Mouse (Mus musculus): Measurements from ENCODE around the gene Rc3h1. TPM values are rescaled to one million over a fixed set of nuclear protein-coding genes. Genes with fewer than 3 reads are reported as not detected.

Rc3h1 gene
- total RNA-seq, 2 experiments from 2014 or later, result 42.5 to 44.0 TPM

Other genes starting within 250 kb of the Rc3h1 start
- gene Rabgap1l, start 113.2 kb upstream of the Rc3h1 start, total RNA-seq (2021), result 100 to 1,000 TPM; 194 to 203 TPM
- under 1 TPM; 0.22 to 0.34 TPM for gene Serpinc1, start 72.2 kb downstream of the Rc3h1 start, total RNA-seq (2021)
- 10 to 100 TPM; 39.2 to 46.5 TPM for gene Zbtb37, start 128.4 kb downstream of the Rc3h1 start, total RNA-seq (2021)
- gene Dars2, start 164.2 kb downstream of the Rc3h1 start, total RNA-seq (2021), result 10 to 100 TPM; 22.4 to 25.7 TPM
- gene Cenpl, start 164.3 kb downstream of the Rc3h1 start, total RNA-seq (2021), result 1 to 10 TPM; 3.5 to 4.7 TPM
- gene Klhl20, start 225.1 kb downstream of the Rc3h1 start, total RNA-seq (2021), result 10 to 100 TPM; 24.1 to 26.2 TPM
- gene Ankrd45, start 236.3 kb downstream of the Rc3h1 start, total RNA-seq (2021), result 10 to 100 TPM; 46.8 to 56.4 TPM